Mouse (Mus musculus): ENCODE measurements at regions not wholly inside any gene's neighbourhood (a gene's known extent, or its start where the extent isn't known, plus 50 kb on each side); places are given as distances from the start of the nearest gene placed in this dataset.

DNA sequence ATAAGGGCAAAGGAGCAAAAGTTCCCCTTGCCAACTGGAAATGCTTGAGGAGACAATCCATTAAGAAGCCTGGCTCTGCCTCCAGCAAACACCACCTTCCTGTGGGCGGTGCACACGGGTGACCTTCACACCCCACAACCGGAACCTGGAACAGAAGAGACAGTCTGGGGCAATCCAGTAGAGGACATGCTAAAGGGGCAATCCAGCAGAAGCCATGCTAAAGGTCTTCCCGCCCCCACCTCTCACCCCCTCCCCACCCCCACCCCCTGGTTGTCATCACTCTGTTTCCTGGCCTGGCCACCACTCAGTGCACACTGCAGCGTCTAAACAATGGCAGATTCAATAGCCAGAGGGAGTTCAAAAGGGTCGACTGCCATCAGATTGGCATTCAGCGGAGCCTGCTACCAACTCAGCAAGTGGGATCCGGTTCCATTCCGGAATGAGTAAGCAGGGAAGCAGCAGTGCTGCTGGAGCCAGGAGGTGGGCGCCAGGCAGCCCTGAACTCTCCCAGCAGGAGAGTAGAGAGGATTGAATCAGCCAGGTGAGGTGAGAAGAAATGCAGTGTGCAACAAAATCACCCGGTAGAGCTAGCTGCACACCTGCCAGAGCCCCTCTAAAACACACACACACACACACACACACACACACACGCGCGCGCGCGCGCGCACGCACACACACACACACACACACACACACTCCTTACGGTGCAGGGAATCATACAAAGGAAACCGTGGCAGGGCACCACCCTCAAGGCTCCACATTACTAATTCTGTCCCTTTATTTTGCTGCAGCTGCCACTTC, 443.7 kb upstream of the Smim15 start:
- no peak for TF ChIP-seq GATA1 (IDR thresholded peaks at IDR 0.05; ENCODE audit: low read length)

GRCm38 (mm10) chr13:107599094-107599644, 445.1 kb upstream of the Smim15 start:
- no peak for TF ChIP-seq GATA1 (IDR thresholded peaks at IDR 0.05; ENCODE audit: low read length)

- no peak for TF ChIP-seq GATA1 (IDR thresholded peaks at IDR 0.05; ENCODE audit: low read length)
These were observed 445.9 kb upstream of the Smim15 start for GRCm38 (mm10) chr13:107598391-107598790.

DNA sequence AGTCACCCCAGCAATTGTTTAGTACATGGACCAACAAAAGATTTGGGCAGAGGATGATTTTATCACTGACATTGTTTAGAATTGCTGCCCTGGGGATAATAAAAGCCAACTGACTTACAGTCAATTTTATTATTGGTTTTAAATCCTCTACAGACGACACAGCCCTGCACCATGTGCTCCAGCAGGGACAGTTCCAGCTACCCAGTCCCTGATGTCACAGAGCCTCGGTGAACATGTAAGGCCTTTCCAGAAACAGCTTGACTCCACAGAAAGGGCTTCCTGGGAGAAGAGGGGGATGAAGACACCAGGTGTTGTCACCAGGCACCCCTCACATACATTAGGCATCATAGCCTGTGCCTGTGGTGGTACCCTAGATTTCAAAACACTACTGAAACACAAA, 447.0 kb upstream of the Smim15 start:
- no peak for TF ChIP-seq GATA1 (IDR thresholded peaks at IDR 0.05; ENCODE audit: low read length)

GRCm38 (mm10) chr13:107596183-107596582, 448.1 kb upstream of the Smim15 start:
- no peak for TF ChIP-seq GATA1 (IDR thresholded peaks at IDR 0.05; ENCODE audit: low read length)

- no peak for TF ChIP-seq GATA1 (IDR thresholded peaks at IDR 0.05; ENCODE audit: low read length)
These were observed 455.7 kb upstream of the Smim15 start for GRCm38 (mm10) chr13:107588399-107589002.

DNA sequence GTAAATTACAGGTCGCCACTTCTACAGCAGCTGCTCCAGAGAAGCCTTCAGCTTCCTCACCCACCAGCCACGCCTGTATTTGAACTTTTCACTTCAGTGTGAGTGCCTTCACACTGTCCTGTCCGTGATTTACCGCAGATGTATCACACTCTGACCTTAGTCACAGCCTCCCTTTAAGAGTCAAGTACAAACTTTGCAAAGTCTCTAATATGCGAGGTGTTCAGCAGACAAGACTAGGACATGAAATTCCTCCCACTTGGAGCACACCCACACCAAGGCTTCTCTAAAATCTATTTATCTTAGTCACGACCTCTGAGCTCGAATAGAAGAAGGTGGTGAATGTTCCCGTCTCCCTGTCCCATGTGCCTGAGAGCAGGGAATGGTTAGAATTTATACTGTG, 456.6 kb upstream of the Smim15 start:
- no peak for TF ChIP-seq GATA1 (IDR thresholded peaks at IDR 0.05; ENCODE audit: low read length)

DNA sequence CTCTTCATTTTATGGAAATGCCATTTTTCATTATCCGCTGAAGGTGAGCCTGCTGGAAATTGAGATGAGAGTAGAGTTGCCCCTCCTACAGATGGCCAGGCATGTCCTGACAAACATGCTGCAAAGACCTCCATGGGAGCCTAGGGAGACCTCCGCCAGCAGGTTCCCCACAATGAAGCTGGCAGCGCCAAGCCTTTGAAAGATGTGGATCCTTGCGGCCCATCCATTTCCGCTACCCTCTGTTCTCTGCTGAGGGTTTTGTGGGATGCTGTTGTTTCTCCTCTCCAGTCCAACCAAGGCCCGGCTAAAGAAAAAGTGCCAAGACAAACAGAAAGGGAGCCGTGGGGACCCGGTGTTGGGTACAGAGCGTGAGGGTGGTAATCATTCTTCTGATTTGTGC, 458.3 kb upstream of the Smim15 start:
- TF ChIP-seq GATA1 (IDR thresholded peaks at IDR 0.05; ENCODE audit: low read length), result no peak

- TF ChIP-seq GATA1 (IDR thresholded peaks at IDR 0.05; ENCODE audit: low read length), result no peak
These were observed 458.9 kb upstream of the Smim15 start for GRCm38 (mm10) chr13:107585353-107585752.

- TF ChIP-seq GATA1 (IDR thresholded peaks at IDR 0.05; ENCODE audit: low read length), result no peak
These were observed 465.3 kb upstream of the Smim15 start for GRCm38 (mm10) chr13:107578968-107579367.

- no peak for TF ChIP-seq GATA1 (IDR thresholded peaks at IDR 0.05; ENCODE audit: low read length)
These were observed 466.4 kb upstream of the Smim15 start for GRCm38 (mm10) chr13:107577809-107578208.

- peak; percentile 47 for TF ChIP-seq GATA1 (IDR thresholded peaks at IDR 0.05; ENCODE audit: low read length)
These were observed 467.0 kb upstream of the Smim15 start for GRCm38 (mm10) chr13:107577272-107577671.

GRCm38 (mm10) chr13:107576701-107577100, 467.5 kb upstream of the Smim15 start:
- no peak for TF ChIP-seq GATA1 (IDR thresholded peaks at IDR 0.05; ENCODE audit: low read length)

DNA sequence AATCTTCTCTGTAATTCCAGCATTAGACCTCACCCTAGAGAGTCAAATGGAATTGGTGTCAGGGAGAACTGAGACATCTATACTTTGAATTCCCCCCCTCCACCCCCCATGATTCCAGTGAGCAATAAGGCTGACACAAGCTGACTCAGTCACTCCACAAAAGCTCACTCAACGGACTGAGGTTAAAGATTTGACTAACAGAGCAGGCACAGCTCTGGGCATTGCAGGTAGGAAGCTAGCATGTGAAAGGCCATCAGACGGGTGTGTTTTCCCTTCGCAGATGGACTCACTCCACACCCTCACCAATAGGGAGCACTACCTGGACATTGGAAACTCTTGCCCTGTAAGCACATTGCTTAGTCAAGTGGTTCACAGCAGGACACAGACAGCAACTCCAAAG, 469.2 kb upstream of the Smim15 start:
- no peak for TF ChIP-seq GATA1 (IDR thresholded peaks at IDR 0.05; ENCODE audit: low read length)

GRCm38 (mm10) chr13:107573499-107574355, 470.5 kb upstream of the Smim15 start:
- TF ChIP-seq GATA1 (IDR thresholded peaks at IDR 0.05; ENCODE audit: low read length), result no peak

DNA sequence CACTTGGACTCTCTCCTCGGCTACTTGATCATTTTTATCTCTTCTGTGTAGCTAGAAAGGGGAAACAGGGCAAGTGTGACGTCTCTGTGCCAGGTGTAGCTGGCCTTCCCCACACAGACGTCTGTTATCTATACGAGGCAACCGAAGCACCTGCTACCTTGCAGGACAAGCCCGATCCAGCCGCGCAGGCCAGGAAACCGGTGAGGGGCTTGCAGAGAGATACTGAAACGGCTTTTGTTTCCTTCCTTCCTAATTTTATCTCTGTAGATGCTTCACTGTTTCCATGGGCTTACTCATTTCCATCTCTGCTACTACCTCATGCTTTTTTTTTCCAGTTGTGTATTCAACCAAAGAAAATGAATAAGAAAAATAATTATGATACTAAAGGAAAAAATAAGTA, 472.7 kb upstream of the Smim15 start:
- no peak for TF ChIP-seq GATA1 (IDR thresholded peaks at IDR 0.05; ENCODE audit: low read length)
